Mouse (Mus musculus): ENCODE measurements around the gene Paqr7.

DNA sequence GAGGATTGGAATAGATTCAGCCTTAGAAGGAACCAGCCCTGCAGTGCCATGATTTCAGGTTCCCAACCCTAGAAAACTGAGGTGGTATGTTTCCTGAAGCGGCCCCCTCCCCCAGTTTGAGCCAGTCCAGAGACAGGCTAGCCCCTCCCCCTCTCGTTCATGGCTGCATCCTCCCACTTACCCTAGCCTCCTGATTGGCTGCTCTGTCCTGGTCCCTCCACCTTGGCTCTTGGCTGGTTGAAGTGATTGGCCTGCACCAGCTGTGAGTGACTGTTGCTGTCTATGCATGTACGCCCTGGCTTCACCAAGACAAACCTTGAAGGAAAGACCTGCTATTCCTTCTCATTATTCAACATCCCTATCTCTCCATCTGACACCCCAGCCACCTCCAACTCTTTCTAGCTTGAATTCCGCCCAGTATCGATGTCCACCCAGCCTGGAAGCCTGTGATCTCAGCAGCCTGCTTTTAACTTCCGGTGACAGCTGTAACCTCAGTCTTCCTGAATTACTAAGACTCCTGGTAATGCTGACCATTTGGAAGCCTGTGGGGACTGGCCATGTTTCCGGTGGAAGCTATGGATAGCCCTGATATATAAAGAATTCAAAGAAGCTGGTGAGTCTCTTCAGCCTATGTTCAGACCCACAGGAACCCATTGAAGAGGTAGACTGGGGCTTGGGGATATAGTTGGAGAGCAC lies 39.2 kb upstream of the Paqr7 start:
- no peak for TF ChIP-seq CTCF (IDR thresholded peaks at IDR 0.05; ENCODE audit: low read depth, low read length)
- no peak for TF ChIP-seq GATA1 (IDR thresholded peaks at IDR 0.05; ENCODE audit: borderline replicate concordance, low read length)
- no peak for TF ChIP-seq POLR2AphosphoS5 (IDR thresholded peaks at IDR 0.05; ENCODE audit: insufficient replicate concordance, low read depth, low read length)
- no peak for TF ChIP-seq GATA2 (IDR thresholded peaks at IDR 0.05; ENCODE audit: borderline replicate concordance, low read depth, low read length)

Data from G1E (cell line).